Mouse (Mus musculus): ENCODE results near the gene Lrrn4cl. TPM values are rescaled to one million over a fixed set of nuclear protein-coding genes. Genes with fewer than 3 reads are reported as not detected.

Lrrn4cl gene
- total RNA-seq, 4 experiments from 2014 or later, result 0.45 to 0.74 (median 0.55) TPM

Small RNA genes within 50 kb of the gene (microRNA-seq; reads per million reads assigned to microRNA genes)
- 0 reads per million in 2 experiments for gene Mir5136

Other genes starting within 250 kb of the Lrrn4cl start
- gene Slc22a6, start 232.7 kb upstream of the Lrrn4cl start, total RNA-seq (2022), result 1 to 10 TPM; 3.5 to 4.4 (median 4.1) TPM
- 100 to 1,000 TPM; 160 to 164 (median 161) TPM for gene Chrm1, start 187.0 kb upstream of the Lrrn4cl start, total RNA-seq (2022)
- 100 to 1,000 TPM; 157 to 169 (median 162) TPM for gene Slc3a2, start 127.4 kb upstream of the Lrrn4cl start, total RNA-seq (2022)
- 10 to 100 TPM; 44.0 to 45.3 (median 44.3) TPM for gene Wdr74, start 114.9 kb upstream of the Lrrn4cl start, total RNA-seq (2022)
- gene 1700092M07Rik, start 110.0 kb upstream of the Lrrn4cl start, total RNA-seq (2022), result 1 to 10 TPM in 3 of 4 experiments, not detected in 1; 2.0 to 3.3 (median 2.4) TPM
- 10 to 100 TPM; 65.3 to 91.2 (median 76.1) TPM for gene Stx5a, start 109.4 kb upstream of the Lrrn4cl start, total RNA-seq (2022)
- gene Nxf1, start 93.7 kb upstream of the Lrrn4cl start, total RNA-seq (2022), result 100 to 1,000 TPM in 2 of 4 experiments, 10 to 100 TPM in 2; 80.5 to 120 (median 102) TPM
- 10 to 100 TPM; 61.3 to 77.8 (median 72.8) TPM for gene Tmem223, start 79.8 kb upstream of the Lrrn4cl start, total RNA-seq (2022)
- 10 to 100 TPM; 10.1 to 17.5 (median 13.1) TPM for gene Tmem179b, start 76.3 kb upstream of the Lrrn4cl start, total RNA-seq (2022)
- gene Taf6l, start 64.4 kb upstream of the Lrrn4cl start, total RNA-seq (2022), result 10 to 100 TPM; 14.7 to 20.1 (median 18.2) TPM
- gene Polr2g, start 52.2 kb upstream of the Lrrn4cl start, total RNA-seq (2022), result 100 to 1,000 TPM; 101 to 122 (median 109) TPM
- 1 to 10 TPM; 5.2 to 7.9 (median 5.4) TPM for gene Zbtb3, start 48.2 kb upstream of the Lrrn4cl start, total RNA-seq (2022)
- 10 to 100 TPM; 36.4 to 45.1 (median 40.1) TPM for gene Ttc9c, start 31.4 kb upstream of the Lrrn4cl start, total RNA-seq (2022)
- 100 to 1,000 TPM; 113 to 126 (median 120) TPM for gene Hnrnpul2, start 30.8 kb upstream of the Lrrn4cl start, total RNA-seq (2022)
- not detected for gene AC129217.1, start 21.0 kb upstream of the Lrrn4cl start, total RNA-seq (2022)
- gene Bscl2, start 13.3 kb upstream of the Lrrn4cl start, total RNA-seq (2022), result 100 to 1,000 TPM in 3 of 4 experiments, 10 to 100 TPM in 1; 98.1 to 115 (median 106) TPM
- gene Gng3, start 11.6 kb upstream of the Lrrn4cl start, total RNA-seq (2022), result 100 to 1,000 TPM; 125 to 148 (median 143) TPM
- 100 to 1,000 TPM in 2 of 4 experiments, 10 to 100 TPM in 2; 87.8 to 123 (median 106) TPM for gene Ubxn1, start 20.7 kb downstream of the Lrrn4cl start, total RNA-seq (2022)
- 10 to 100 TPM; 23.4 to 37.2 (median 29.5) TPM for gene Uqcc3, start 30.2 kb downstream of the Lrrn4cl start, total RNA-seq (2022)
- 10 to 100 TPM in 1 of 4 experiments, 1 to 10 TPM in 3; 4.9 to 10.4 (median 6.0) TPM for gene Lbhd1, start 33.0 kb downstream of the Lrrn4cl start, total RNA-seq (2022)
- not detected for gene Gm49403, start 33.2 kb downstream of the Lrrn4cl start, total RNA-seq (2022)
- gene 1810009A15Rik, start 38.1 kb downstream of the Lrrn4cl start, total RNA-seq (2022), result 10 to 100 TPM; 22.7 to 32.0 (median 26.5) TPM
- gene Gm49416, start 38.2 kb downstream of the Lrrn4cl start, total RNA-seq (2022), result 1 to 10 TPM in 2 of 4 experiments, not detected in 2; 1.4 to 1.8 TPM
- gene Ints5, start 42.2 kb downstream of the Lrrn4cl start, total RNA-seq (2022), result 10 to 100 TPM; 24.0 to 26.1 (median 24.4) TPM
- gene Ganab, start 47.3 kb downstream of the Lrrn4cl start, total RNA-seq (2022), result 100 to 1,000 TPM; 109 to 125 (median 119) TPM
- 100 to 1,000 TPM; 161 to 167 (median 162) TPM for gene B3gat3, start 69.6 kb downstream of the Lrrn4cl start, total RNA-seq (2022)
- 1 to 10 TPM; 5.0 to 8.6 (median 6.4) TPM for gene Rom1, start 78.6 kb downstream of the Lrrn4cl start, total RNA-seq (2022)
- gene Eml3, start 78.8 kb downstream of the Lrrn4cl start, total RNA-seq (2022), result 10 to 100 TPM; 14.1 to 17.4 (median 15.3) TPM
- 10 to 100 TPM; 53.7 to 66.5 (median 56.2) TPM for gene Mta2, start 91.1 kb downstream of the Lrrn4cl start, total RNA-seq (2022)
- gene Tut1, start 103.1 kb downstream of the Lrrn4cl start, total RNA-seq (2022), result 10 to 100 TPM; 21.5 to 22.2 (median 21.9) TPM
- 100 to 1,000 TPM; 223 to 248 (median 236) TPM for gene Eef1g, start 116.3 kb downstream of the Lrrn4cl start, total RNA-seq (2022)
- gene Ahnak, start 138.5 kb downstream of the Lrrn4cl start, total RNA-seq (2022), result 10 to 100 TPM; 27.0 to 32.2 (median 29.0) TPM
- gene Scgb1a1, start 237.2 kb downstream of the Lrrn4cl start, total RNA-seq (2022), result not detected

Measured in layer of hippocampus, adult 8-10 months (tissue).